Mouse (Mus musculus): ENCODE measurements around the gene Nhlh1. TPM values are rescaled to one million over a fixed set of nuclear protein-coding genes. Genes with fewer than 3 reads are reported as not detected.

Nhlh1 gene
- polyA plus RNA-seq (2012; rRNA removed): 18.0 and 23.1 TPM in 2 replicates

GRCm38 (mm10) chr1:172057491-172057921 is at the start of gene Nhlh1:
Gene Nhlh1, minus strand, starts transcription at chr1:172057573.

DNA sequence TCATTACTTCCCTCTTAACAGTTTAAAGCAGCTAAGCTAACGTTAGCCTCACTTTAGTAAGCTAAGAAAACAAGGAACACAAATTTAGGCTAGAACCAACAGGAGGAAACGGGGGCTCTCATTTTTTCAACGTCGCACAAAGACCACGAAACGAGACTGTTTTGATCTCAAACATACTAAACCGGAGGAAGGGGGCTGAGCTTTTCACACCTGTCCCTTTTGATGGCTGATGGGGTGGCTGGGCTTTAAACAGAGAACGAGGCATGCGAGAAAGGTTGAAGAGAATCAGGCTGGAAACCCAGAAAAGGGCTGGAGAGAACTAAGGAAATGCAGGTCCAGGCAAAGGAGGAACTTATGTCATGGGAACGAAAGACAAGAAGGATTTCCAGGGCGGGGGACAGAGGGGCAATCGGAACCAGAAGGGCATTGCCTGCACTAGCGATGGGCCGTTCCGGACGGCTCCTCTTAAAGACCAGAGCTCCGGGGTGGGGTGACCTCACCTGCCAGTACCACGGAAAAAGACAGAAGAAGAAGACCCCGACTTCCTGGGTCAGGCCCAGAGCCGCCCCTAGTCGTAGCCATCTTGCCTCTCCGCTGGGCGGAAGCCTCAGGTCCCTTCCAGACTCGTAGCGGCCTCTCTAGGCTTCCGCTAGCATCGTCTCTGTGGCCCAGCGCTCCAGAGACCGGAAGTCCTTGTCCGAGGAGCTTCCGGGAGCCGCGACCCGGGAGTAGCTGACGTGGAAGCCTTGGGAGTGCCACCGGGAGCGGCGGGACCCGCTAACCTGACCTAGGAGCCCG is 24.9 kb upstream of the Nhlh1 start, which contains the start of the genes Copa and Ncstn:
Copa (plus strand) TSS at position 429 of the 798 bp plus-strand sequence.
Ncstn (minus strand) TSS at position 695 of the 798 bp plus-strand sequence.

DNA sequence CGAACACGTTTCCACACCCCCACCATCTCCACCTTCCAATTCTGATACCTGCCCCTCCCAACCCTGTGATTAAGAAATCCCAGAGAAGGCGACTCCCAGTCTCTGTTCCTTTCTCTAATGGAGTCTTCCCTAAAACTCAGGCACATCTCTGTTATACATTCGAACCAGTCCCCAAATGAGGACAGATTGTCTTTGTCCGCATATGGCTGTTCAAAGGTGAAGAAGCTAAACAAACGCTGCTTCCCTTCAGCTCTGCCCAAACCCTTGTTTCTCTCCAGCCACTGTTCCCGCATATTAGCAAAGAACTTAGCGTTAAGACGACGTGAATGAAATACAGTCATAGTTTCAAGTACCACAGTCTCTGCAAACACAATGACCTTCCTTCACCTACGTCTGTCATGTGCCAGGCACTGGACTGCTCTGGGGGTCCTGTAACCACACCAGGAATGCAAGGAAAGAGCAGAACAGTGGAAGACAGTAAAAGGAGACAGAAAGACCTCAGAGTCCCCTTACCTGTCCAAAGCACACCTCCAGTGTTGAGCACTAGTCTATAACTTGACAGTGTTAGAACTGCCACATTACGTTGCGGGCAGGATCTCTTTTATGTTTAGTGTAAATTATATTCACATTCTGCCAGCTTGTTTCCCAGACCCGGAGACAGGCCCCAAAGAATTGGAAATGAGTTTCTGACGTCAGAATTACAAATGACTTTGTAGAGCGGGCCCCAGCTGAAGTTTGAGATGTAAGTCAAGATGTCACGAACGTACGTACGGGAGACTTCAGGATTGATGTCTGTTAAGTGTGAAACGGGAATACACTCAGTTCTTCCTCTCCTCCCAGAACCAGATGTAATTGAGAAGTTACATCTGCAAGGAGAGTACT is 28.7 kb downstream of the Nhlh1 start, which contains the start of gene Vangl2:
Vangl2 (minus strand) TSS at position 51 of the 882 bp plus-strand sequence.

Other genes with a start within 250 kb of the Nhlh1 start
- 1.0 and 1.4 TPM in 2 replicates for gene Cd84, start 217.9 kb downstream of the Nhlh1 start, polyA plus RNA-seq (2012; rRNA removed)
- 0.06 TPM in 2 replicates for gene Gm10521, start 161.9 kb downstream of the Nhlh1 start, polyA plus RNA-seq (2012; rRNA removed)
- gene Slamf6, start 140.1 kb downstream of the Nhlh1 start, polyA plus RNA-seq (2012; rRNA removed): 0.11 and 0.12 TPM in 2 replicates
- 72.0 and 73.5 TPM in 2 replicates for gene Vangl2, start 29.1 kb downstream of the Nhlh1 start, polyA plus RNA-seq (2012; rRNA removed)
- gene Copa, start 25.0 kb upstream of the Nhlh1 start, polyA plus RNA-seq (2012; rRNA removed): 140 and 160 TPM in 2 replicates
- gene Ncstn, start 25.2 kb upstream of the Nhlh1 start, polyA plus RNA-seq (2012; rRNA removed): 130 and 138 TPM in 2 replicates
- gene Pex19, start 69.2 kb upstream of the Nhlh1 start, polyA plus RNA-seq (2012; rRNA removed): 97.5 and 107 TPM in 2 replicates
- 87.9 and 89.8 TPM in 2 replicates for gene Dcaf8, start 90.5 kb upstream of the Nhlh1 start, polyA plus RNA-seq (2012; rRNA removed)
- gene Pea15a, start 149.2 kb upstream of the Nhlh1 start, polyA plus RNA-seq (2012; rRNA removed): 285 and 347 TPM in 2 replicates
- 4.5 and 6.8 TPM in 2 replicates for gene Casq1, start 162.3 kb upstream of the Nhlh1 start, polyA plus RNA-seq (2012; rRNA removed)
- gene Atp1a4, start 200.8 kb upstream of the Nhlh1 start, polyA plus RNA-seq (2012; rRNA removed): 0.05 and 0.09 TPM in 2 replicates
- 120 and 170 TPM in 2 replicates for gene Igsf8, start 204.1 kb upstream of the Nhlh1 start, polyA plus RNA-seq (2012; rRNA removed)
- gene Atp1a2, start 240.5 kb upstream of the Nhlh1 start, polyA plus RNA-seq (2012; rRNA removed): 62.6 and 63.5 TPM in 2 replicates

All from central nervous system, embryonic 14 days (tissue).